Mouse (Mus musculus) ES-E14 (cell line): ENCODE data around the gene Tbce. TPM values are rescaled to one million over a fixed set of nuclear protein-coding genes. Genes with fewer than 3 reads are reported as not detected.

Experiments
- DNase-seq: peaks from one replicate; pipeline ENCODE4 v3.0.0-alpha.2; 2013; ENCODE audit warnings: low read depth, low spot score
- H3K27ac ChIP-seq: 2 replicates; pipeline ENCODE4 v1.5.1; 2012; ENCODE audit warnings: low read depth, mild to moderate bottlenecking, low read length, moderate library complexity, mixed read lengths; ENCODE audit not compliant: poor library complexity, insufficient read depth, severe bottlenecking
- H3K36me3 ChIP-seq: 2 replicates; pipeline ENCODE4 v1.6.1; 2012; ENCODE audit warnings: mild to moderate bottlenecking, low read length, moderate library complexity, mixed read lengths; ENCODE audit not compliant: control insufficient read depth, poor library complexity, insufficient read depth, severe bottlenecking
- H3K4me1 ChIP-seq, 2 experiments: fragments of 150-350 bp in 1 of 2; sonication (generic) in 1 of 2; 2 replicates each; pipeline ENCODE4 v1.6.1; 2012; ENCODE audit warnings: low read length in 2 of 2, mild to moderate bottlenecking in 1 of 2, mixed read lengths in 1 of 2; ENCODE audit not compliant: control insufficient read depth in 2 of 2, insufficient read depth in 2 of 2, poor library complexity in 1 of 2
- H3K4me3 ChIP-seq, 2 experiments: fragments of 150-350 bp in 1 of 2; sonication (generic) in 1 of 2; 2 replicates each; pipeline ENCODE4 v1.5.1; 2012; ENCODE audit warnings: low read length in 2 of 2, low read depth in 1 of 2, mild to moderate bottlenecking in 1 of 2, mixed read lengths in 1 of 2; ENCODE audit not compliant: insufficient read depth in 1 of 2, poor library complexity in 1 of 2, severe bottlenecking in 1 of 2
- H3K9ac ChIP-seq: 2 replicates; pipeline ENCODE4 v1.6.1; 2012; ENCODE audit warnings: low read depth, mild to moderate bottlenecking, low read length, mixed read lengths; ENCODE audit not compliant: poor library complexity, insufficient read depth, severe bottlenecking
- H3K9me3 ChIP-seq: fragments of 150-350 bp; sonication (generic); 2 replicates; pipeline ENCODE4 v1.6.1; 2012; ENCODE audit warnings: low read depth, mild to moderate bottlenecking, low read length; ENCODE audit not compliant: control insufficient read depth, insufficient read depth
- HCFC1 ChIP-seq: IDR thresholded peaks from 2 replicates; pipeline ENCODE4 v1.6.1; 2012; ENCODE audit warnings: low read length, inconsistent platforms, borderline replicate concordance; ENCODE audit not compliant: insufficient read depth
- ZC3H11A ChIP-seq: IDR thresholded peaks from 2 replicates; pipeline ENCODE4 v1.6.1; 2012; ENCODE audit warnings: low read depth, mild to moderate bottlenecking, inconsistent platforms, low read length, borderline replicate concordance
- in situ Hi-C, 2 experiments: fragments of 600-800 bp; cut with MboI; formaldehyde crosslinking; loops; one replicate each; pipeline ENCODE4 v1.15.1; 2025; ENCODE audit warnings: low sequenced_read_pairs in 2 of 2, inconsistent platforms in 1 of 2; ENCODE audit not compliant: unreplicated experiment in 2 of 2
- total RNA-seq: library from RNA; depleted of rRNA; stranded (reverse); fragments of 300-350 nt; gene quantifications from 2 replicates; pipeline ENCODE4 v1.2.3, GENCODE M21; 2012; rRNA removed

The Tbce gene
- total RNA-seq, 1 experiment, result 32.1 TPM

DNA sequence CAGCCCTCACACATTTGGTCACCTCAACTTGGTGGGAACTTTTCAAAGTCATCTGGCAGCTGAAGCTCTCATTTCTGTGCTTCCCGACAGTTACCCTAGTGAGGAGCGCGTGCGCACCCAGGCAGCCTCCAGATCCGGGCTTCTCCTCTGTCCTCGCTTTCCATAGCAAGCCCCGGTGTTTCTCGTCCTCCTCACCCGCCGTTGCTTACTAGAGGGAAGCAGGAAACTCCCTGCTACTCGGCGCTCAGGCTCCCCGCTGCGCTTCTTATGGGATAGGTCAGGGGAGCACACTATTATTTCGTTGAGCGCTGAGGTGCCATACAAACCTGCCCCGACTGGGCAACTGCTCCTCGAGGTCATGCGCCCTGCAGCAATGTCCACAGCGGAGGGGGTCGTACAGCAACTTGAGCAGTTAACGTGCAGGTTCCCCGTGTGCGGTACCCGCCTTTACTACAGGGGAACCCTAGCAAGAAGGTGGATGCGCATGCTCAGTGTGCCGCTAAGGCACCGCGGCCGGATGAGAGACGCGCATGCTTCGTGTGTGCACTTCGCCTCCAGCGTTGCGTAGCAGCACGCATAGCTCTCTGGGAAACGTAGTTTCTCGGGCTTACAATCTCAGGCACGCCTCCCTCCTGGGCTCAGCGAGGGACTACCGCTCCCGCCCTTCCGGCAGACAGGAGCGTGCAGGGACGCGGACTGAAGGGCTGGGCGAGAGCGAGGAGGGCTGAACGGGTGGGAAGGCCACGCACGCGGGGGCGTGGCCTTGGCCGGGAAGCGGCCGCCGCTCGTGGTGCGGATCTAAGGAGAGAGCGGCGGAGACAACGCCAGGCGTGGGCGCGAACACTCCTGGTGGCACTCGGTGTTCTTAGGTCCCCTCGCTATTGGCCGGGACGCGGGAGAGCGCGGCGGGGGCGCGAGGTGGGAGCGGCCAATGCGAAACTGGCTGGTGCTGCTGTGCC is 85.3 kb downstream of the Tbce start, which contains the start of gene B3galnt2:
TSS of gene B3galnt2 (plus strand) at position 596 of the 959 bp plus-strand sequence.
- no peaks in the 10 kb centered on the region for H3K36me3 ChIP-seq
- in situ Hi-C loops, result no loop called here
- TF ChIP-seq HCFC1 (peak; percentile 96), ZC3H11A (no peak)

More for the DNA sequence above, 85.3 kb downstream of the Tbce start, which contains the start of gene B3galnt2:
- H3K9me3 ChIP-seq, result no peaks in the 10 kb centered on the region
- no peaks in the 10 kb centered on the region for H3K4me1 ChIP-seq
- DNase-seq, result peak; percentile 95
- H3K9ac ChIP-seq, result peak within 1 kb of the TSS; percentile 85
- H3K4me3 ChIP-seq, result peak within 1 kb of the TSS; percentile 83 to 92
- H3K27ac ChIP-seq, result peak within 1 kb of the TSS; percentile 3; the same call in 1 of the 2 replicates

Other genes with a start within 250 kb of the Tbce start
- gene B3galnt2, start 85.2 kb downstream of the Tbce start, total RNA-seq, result 46.3 and 59.4 TPM in 2 replicates
- gene Arid4b, start 23.6 kb upstream of the Tbce start, total RNA-seq, result 25.2 and 26.5 TPM in 2 replicates
- gene Ggps1, start 23.9 kb upstream of the Tbce start, total RNA-seq, result 34.4 and 34.9 TPM in 2 replicates